Mouse (Mus musculus): ENCODE data around the gene Barx2. TPM values are rescaled to one million over a fixed set of nuclear protein-coding genes. Genes with fewer than 3 reads are reported as not detected.

Gene Barx2
- polyA plus RNA-seq, 1 experiment = 0.07 TPM

DNA sequence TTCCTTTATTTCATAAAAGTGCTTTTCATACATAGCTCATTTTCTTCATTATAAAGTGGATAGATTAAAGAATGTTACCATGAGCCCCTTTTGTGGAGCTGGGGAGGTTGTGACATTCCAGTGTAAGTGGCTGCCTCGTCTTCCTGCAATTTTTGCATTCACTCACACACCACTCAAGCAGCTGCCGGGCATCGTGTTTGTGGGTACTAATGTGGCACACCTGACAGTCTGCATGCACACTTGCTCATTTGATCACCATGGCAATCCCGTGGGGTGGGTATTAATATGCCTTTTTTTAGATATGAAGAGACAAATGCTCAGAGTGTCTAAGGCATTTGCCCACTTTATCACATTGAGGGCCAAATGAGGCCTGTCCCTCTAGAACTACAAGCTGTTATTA lies 24.9 kb downstream of the Barx2 start:
- no peak for DNase-seq (ENCODE audit: low read depth)

DNA sequence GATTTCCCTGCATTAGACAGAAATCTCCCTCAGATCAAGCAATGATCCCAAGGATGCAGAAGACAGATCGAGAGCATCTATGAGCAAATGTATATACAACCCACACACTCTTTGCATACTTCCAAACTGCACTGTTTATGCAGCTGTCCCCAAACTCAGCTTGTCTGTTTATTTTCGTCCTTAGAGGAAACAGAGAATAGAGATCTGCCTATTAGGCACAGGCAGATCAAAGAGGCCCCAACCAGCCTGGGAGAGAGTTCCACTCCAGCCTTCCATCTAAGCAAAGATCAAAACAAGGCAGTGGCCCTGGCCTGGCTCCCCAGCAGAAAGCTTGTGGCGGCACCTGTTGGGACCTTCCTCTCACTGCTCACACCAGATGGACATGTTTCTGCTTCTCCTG lies 27.0 kb downstream of the Barx2 start:
- DNase-seq (ENCODE audit: low read depth) = no peak

DNA sequence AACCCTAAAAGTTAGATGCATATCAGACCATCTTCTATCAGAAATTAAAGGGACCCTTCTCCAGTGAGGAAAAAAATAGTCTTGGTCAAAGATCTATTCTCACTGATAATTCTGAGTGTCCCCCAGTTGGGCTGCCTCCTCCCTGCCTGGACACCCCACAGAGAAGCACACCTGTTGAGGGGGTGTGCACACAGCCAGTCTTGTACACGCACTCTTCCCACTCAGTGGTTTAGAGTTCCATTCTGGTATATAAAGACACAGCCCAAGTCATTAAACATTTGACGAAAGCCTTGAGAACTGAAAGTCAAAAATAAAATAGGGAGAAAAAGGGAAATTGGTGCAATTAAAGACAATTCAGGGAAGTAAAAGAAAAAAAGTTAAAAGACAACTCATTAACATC lies 30.9 kb downstream of the Barx2 start:
- no peak for DNase-seq (ENCODE audit: low read depth)

DNA sequence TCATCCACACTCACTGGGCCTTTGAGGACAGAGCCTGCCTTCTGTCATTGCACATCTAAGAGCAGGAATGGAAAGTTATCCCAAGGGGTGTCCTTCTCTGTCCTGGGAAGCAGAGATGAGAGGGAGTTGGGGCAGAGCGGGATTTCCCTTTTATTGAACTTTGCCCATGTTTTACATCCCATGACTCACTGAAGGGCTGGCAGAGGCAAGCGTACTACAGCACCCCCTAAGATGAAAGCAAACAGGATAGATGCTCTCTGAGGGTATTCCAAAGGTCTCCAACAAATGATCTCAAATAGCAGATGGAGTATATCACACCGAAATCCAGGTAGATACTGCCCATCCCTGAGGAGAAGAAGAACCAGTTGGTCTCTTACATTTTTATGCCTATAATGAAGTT lies 37.7 kb downstream of the Barx2 start:
- no peak for DNase-seq (ENCODE audit: low read depth)

DNA sequence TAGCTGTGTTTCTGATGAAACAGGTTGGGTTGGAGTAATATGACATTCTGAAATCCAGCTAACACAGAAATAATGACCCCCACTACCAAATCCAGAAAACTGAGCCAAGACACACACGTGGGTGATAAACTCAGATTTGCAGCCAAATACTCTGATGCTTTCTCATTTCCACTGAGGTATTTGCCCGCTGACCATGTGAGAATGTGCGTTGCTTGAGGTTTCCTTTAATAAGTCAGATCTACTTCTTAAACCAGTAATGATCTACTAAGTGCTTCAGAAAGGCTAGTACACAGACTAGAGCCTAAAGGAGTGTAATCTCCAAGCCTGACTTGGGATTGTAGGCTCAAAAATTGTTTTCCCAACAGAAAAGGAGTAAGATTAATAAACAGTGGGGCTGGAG lies 39.0 kb downstream of the Barx2 start:
- DNase-seq (ENCODE audit: low read depth) = no peak

DNA sequence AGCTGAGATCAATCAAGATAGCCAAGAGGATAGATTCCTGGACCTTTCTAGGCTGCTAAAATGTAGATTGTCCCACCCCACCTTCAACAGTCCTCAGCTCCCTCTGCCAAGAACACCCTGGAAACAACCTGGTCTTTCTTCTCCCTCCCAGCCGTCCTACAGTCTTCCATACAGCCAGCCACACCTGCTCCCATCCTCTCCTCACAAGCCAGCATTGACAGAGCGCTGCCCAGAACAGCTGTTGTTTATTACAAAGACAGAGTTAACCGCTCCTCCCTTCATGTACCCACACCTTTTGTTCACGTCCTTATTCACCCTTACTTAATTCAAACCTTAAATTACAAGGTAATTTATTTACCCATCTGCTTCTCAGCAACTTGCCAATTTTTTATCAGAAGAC lies 41.9 kb downstream of the Barx2 start:
- no peak for DNase-seq (ENCODE audit: low read depth)

DNA sequence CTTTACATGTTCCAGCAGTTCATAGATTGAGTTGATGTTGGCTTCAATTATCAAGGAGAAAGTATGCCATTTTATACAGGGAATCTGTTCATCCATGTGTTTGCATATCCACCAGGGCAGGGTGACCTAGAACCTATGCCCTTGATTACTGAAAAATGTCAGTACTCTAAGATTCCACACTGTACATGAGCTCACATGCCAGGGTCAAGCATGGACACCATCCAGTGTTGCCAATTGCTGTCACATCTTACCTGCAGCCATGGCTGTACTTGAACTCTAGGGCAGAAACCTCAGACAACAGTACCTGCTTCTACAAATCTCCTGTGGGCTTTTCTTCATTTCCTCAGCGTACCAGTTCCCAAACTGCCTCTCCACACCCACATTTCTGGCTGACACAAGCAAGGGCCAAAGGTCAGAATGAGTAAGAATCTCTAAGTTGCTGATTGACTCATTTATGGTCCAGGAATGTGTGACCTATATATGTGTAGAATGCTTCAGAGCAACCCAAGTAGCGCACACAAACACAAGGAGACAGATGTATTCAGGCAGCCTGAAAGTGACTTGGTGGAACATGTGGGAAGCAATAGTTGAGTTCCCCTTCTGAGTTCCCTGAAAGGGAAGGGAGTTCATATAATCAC lies 44.3 kb downstream of the Barx2 start:
- DNase-seq (ENCODE audit: low read depth) = no peak

DNA sequence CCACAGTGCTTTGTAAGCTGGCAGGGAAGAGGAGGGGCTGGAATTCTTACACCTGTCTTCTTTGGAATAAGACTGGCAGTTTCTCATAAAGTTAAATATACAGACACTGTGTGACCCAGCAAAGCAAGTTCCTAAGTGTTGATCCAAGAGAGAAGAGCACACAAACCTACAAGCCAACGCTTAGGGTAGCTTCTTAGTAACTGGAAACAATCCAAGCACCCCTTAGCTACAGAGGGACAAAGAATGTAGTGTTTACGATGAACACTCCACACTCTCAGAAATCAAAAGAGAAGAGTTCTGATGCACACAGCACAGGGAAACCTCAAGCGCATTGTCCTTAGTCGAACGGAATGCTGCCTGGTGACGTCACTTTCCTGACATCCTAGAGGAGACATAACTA lies 49.4 kb downstream of the Barx2 start:
- no peak for DNase-seq (ENCODE audit: low read depth)

DNA sequence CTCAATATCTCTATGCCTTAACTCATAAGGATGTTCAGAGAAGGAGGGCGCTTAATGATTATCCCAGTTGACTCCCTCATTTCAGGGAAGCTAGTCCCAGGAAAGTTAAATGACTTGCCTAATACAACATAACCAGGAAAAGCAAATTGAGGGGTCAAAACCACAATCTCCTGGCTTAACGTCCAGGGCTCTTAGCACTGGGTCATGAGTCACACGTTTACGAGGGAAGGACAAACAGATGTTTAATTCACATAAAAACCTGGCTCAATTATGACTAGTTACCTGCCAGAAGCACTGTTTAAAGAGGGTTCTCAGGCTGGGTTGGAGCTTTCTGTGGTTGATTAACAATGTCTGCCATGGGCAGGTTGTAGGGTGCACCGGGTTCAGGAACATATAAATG lies 53.8 kb downstream of the Barx2 start:
- DNase-seq (ENCODE audit: low read depth) = no peak

DNA sequence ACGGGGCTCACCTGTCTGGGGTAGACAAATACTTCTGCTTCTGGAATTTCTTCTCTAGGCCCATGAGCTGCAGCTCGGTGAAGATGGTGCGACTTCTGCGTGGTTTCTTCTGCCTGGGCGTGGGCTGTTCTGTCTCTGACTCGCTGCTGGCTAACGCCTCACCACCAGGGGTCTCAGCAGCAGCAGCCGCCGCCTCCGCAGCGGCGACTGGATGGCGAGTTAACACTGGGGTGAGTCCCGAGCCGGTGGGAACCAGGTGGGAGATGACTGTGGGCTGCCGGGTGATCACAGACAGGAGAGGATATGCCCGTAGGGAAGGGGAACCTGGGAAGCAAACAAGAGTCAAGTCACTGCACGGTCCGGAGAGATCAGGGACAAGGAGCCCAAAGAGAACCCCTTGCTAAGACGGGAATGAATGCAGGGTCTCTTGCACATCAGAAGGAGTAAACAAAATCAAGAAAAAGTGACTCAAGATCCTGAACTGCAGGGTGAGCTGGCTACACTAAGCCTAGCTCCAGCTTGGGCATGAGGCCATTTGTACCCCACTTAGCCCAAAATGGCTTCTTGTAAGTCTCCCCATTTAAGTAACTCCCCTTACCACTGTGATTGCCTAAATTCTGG lies 54.4 kb downstream of the Barx2 start:
- no peak for DNase-seq (ENCODE audit: low read depth)

DNA sequence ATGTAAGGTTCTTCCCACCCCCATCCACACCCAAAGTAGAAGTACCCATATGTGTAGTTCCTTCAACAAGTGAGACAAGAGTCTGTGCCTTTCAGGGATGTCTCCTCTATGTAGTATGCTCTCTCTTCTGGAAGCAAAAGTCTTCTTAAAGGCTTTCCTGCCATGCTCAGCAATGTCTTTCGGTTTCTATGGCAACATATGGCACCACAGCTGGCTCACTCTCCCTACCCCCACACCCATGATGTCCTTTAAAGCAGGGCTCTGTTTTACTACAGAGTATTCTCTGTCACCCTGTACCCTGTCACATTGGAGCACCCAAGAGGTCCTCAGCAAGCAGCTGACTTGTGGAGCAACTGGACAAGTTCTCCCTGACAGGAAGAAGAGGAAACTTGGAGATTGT lies 55.8 kb downstream of the Barx2 start:
- DNase-seq (ENCODE audit: low read depth) = no peak

DNA sequence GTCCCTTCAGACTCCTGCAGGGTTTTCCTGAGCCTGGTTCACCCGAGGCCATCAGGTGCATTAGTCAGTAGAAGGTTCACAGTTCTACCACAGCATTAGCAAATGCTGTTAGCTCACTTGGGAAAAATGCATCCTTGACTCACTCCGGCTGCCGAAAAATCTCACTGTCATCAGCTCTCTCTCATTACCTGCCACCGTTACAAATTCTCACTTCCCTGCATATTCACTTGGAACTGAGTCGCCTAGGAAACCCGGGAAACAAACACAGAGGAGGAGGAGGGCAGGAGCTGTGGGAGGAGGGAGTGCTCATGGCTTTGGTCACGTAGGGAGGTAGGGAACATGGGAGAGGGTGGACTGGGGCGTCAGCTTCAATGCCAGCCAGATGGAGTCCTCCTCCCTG lies 56.8 kb downstream of the Barx2 start:
- DNase-seq (ENCODE audit: low read depth) = no peak

DNA sequence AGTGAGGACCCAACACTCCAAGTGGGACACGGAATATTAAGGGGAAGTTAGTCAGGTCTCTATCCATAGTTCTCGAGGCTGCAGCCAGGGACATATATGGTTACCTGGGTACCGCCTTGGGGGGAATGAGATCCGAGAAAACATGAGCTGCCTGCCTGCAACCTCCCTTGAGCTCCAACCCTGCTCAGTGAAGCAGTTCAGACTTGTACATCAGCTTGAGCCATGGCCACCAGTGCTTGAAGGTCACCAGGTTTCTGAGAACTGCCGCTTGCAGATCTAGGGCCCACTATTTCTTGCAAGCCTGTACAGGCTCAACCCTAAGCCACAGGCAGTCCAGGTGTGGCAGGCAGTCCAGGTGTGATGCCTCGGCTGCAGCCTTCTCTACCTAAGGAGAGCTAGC lies 57.6 kb downstream of the Barx2 start:
- DNase-seq (ENCODE audit: low read depth) = no peak

DNA sequence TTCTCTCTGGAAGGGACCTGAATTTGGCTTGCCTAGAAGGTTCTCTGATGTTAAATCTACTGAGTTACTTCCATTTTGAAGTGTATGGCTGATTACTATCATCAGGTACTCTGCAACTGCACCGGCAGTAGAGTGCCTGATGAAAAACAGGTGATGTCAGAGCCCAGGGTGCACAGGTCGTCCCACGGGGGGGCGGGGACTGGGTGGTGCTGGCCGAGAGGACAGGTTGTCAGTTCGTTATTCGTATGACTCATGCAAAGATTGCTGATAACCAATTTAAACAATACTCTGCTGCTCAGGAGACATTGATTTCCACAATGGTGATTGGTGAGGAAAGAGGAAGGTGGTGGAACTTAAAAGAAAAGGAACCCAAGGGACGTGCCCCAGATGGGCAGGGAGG lies 61.6 kb downstream of the Barx2 start:
- DNase-seq (ENCODE audit: low read depth) = no peak

DNA sequence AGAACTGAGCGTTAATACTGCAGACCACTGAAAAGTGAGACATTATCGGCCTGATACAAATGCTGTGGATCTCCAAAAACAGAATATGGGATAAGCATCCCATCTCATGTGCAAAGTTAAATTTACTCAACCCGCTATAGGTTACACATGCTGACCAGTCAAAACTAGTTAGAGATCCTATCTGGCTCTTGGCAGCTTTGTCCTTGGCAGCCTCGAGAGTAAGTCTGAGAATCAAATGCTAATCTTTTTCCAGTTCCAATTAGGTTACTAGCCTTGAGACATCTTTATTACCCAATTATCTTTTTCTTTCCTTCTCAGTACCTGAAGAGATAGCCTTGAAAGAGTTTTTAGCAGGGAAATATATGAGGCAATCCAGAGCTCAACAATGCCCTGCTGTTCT lies 62.6 kb downstream of the Barx2 start:
- peak; percentile 89 for DNase-seq (ENCODE audit: low read depth)

DNA sequence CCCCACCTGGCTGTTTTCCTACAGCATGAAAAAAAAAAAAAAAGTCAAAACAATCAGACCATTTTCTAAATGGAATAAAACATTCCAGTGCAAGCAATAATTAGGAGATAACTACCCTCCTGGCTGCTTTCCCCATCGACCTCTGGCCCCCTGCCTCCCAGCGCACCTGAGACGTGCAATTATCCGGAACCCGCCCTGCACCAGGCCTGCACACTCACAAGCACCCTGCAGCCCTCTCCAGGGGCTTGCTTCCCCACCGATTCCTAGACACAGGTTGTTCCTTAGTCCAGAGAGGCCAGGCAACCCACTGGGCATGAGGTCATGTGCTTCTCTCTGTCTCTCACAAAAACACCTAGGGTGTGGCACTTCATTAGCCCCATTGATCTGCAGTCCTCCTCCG lies 63.9 kb downstream of the Barx2 start:
- DNase-seq (ENCODE audit: low read depth) = no peak

DNA sequence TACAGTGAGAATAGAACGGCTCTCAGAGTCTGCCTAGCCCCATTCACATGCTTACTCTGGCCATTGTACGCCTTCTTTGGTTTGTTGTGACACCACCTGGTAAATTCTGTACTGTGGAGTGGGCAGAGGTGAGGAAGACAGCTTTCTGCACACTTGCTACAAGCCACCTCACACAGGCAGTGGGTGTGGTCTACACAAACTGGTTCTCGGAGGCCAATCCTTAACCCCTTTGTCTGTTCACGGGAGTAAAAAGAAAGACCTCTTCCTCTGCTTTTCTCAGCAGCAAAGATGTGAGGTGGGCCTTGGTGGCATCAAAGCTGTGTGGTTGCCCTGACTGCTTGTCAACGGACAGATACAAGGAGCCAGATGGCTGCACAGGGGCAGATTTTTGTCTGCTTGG lies 68.6 kb downstream of the Barx2 start:
- no peak for DNase-seq (ENCODE audit: low read depth)

DNA sequence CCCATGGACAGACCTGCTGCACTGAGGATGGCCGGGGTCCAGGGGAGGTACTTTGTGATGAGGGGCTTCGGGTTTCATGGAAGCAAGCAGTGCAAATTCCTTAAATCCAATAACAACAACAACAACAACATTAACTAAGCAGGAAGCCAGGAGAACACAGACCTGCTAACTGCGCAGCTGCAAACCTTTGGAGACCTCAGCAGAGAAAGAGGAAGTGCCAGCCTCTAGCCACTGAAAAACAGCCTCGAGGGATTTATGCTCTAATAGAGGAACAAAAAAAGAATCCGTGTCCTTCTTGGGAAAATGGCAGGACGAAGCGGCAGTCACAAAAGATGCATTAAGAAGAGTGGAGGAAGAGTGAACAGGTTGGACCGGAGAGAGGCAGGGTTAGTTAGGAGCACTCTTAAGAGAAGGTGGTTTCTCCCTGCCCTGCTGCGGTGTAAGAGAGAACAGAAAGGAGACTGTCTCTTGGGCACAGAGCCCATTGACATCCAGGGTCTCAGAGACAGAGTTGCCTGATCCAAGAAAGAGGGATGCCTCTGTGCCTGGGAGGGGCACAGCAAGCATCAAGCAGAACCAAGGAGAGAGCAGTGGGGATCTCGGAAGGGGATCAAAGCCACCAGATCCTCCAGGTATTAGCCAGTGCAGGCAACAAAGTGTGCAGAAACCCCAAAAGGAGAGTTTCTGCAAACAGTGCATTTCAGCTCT lies 72.0 kb downstream of the Barx2 start:
- DNase-seq (ENCODE audit: low read depth) = no peak

DNA sequence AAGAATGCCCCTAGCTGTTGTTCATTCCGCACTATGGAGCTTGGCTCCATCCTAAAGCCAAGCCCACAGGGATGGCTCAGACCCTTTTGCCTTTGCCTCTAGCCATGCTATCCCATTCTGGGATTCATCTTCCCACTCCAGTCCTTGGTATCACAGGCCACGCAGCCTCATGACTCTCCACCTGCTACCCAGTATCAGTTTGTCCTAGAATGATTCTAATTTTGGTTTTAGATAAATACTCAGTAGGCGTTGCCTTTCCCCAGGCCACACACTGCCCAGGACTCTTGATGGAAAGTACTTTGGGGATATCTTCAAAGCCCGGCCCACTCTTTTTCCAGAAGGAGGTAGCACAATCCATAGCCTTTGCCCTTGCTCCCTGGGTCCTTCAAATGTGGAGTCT lies 72.7 kb downstream of the Barx2 start:
- no peak for DNase-seq (ENCODE audit: low read depth)

DNA sequence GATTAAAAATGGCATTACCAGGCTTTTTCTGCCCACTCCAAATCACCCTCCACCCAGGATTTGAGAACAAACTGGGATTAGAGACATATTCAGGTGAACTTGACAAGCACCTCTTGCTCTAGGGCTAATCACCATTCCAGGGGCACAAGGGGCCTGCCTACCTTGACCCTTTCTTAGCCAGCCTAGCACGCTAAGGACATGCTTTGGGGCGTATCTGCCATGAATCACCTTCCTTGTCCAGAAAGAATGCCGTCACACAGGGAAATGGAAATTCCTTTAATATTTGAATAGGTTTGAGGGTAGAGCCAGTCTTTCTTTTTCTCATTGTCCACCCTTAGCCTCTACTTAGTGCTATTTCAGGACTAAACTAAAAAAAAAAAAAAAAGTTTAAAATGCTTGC lies 73.2 kb downstream of the Barx2 start:
- no peak for DNase-seq (ENCODE audit: low read depth)

DNA sequence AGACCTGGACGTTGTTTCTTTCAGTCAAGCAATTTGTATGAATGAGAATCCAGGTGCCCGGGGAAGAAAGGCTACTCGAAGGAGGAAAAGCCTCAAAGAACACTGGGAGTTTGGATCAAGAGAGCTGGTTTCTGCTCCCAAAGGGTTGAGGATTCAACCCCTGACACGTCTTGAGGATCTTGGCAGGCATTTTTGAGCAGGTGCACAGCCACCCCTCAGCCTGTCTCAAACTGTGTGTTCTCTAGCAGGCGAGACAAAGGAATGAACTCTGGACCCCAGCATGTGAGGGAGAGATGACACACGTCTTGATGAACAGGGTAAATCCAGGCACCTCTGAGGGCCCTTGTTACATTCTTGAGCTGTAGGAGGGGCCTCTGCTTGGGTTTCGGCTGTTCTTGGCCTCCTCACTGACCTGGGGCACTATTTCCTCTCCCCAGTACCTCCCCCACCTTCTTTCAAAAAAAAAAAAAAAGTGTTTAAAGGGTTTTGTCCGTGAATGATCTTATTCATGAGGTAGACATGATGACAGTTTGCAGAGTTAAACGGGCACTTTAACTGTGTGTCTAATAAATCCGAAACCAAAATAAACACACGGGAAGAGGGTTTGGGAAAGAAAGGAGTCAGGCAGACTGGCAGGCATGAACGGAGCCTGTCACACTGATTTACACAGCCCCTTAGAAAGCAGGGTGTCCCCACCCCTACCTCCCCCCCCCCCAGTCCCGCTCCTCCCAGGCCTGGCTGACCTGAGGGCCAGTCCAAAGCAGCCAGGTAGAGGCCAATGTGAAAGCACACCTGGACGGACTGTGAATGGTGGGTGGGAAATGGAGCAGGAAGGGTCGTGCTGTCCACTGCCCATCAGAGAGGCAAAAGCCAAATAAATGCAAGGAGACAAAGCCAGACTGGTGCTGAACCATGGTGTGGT lies 73.9 kb downstream of the Barx2 start:
- no peak for DNase-seq (ENCODE audit: low read depth)

DNA sequence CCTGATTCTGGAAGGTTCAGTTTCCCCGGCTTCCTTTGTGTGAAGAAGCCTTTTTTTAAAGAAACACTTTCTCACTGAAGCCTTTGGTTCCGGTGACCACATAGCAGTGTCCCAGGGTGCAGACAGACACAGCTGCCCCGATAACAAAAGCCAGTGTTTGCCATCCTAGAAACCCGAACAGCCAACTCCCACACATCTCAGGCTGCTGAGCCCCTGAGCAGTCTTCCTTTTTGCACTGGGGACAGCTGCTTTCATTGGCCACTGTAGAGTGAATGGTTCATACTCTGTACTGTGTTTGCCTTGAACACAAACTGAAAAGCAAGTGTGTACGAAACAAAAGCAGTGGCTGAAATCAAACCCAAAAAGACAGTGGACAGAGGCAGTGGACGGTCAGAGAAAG lies 75.2 kb downstream of the Barx2 start:
- no peak for DNase-seq (ENCODE audit: low read depth)

Measured in gonadal fat pad, adult 2 months (tissue).